Mouse (Mus musculus): ENCODE data around the gene Tbx19.

- TF ChIP-seq EP300 (IDR thresholded peaks at IDR 0.05; ENCODE audit: insufficient read depth, low read depth, low read length) (no peak), CTCF (IDR thresholded peaks at IDR 0.05; ENCODE audit: low read depth, low read length) (no peak)
Measured at GRCm38 (mm10) chr1:165197875-165198274, 37.3 kb upstream of the Tbx19 start.
